Mouse (Mus musculus): ENCODE results near the gene Prkci. TPM values are rescaled to one million over a fixed set of nuclear protein-coding genes. Genes with fewer than 3 reads are reported as not detected.

The Prkci gene
- polyA plus RNA-seq, 1 experiment from 2014 or later = 29.5 TPM

- no peaks in the 10 kb centered on the region for H3K27me3 ChIP-seq (ENCODE audit: insufficient read depth, low read length)
These were observed 105.3 kb downstream of the Prkci start for GRCm38 (mm10) chr3:31100802-31101201.

More at GRCm38 (mm10) chr3:31100802-31101201, 105.3 kb downstream of the Prkci start:
- Histone ChIP-seq H3K4me3 (replicated peaks; ENCODE audit: low read depth, low read length) (no peak overlapping the region), H3K4me1 (replicated peaks; ENCODE audit: insufficient read depth, low read length) (peaks cover 10% of the 10 kb centered on the region; the same call in 1 of the 2 replicates), H3K9me3 (replicated peaks; ENCODE audit: low read length) (no peaks in the 10 kb centered on the region), H3K9ac (ENCODE audit: low read depth, low read length) (no peak overlapping the region), H3K4me2 (ENCODE audit: low read length) (no peak overlapping the region), H3K36me3 (ENCODE audit: insufficient read depth, low read length) (no peaks in the 10 kb centered on the region), H3K27ac (no peak overlapping the region)
- no peak for TF ChIP-seq CTCF (IDR thresholded peaks at IDR 0.05; ENCODE audit: low read depth)
- WGBS = 94% methylated on average over 3 of the region's 3 CpGs
- DNase-seq (ENCODE audit: low spot score) (no peak), ATAC-seq (replicated peaks; ENCODE audit: low FRiP score, low read depth) (no peak)

Small RNAs within 50 kb of the gene (microRNA-seq; reads per million reads assigned to microRNA genes)
- 0.60 reads per million for gene Mir7008

Other genes starting within 250 kb of the Prkci start
- not detected in 2 replicates for gene Samd7, start 249.5 kb upstream of the Prkci start, polyA plus RNA-seq (2015; fragmentation: Nextera tagmentation; extraction: Ambion mirVana)
- gene Sec62, start 202.9 kb upstream of the Prkci start, polyA plus RNA-seq (2015; fragmentation: Nextera tagmentation; extraction: Ambion mirVana) = 178 and 188 TPM in 2 replicates
- gene Gpr160, start 139.8 kb upstream of the Prkci start, polyA plus RNA-seq (2015; fragmentation: Nextera tagmentation; extraction: Ambion mirVana) = 23.8 and 24.2 TPM in 2 replicates
- gene Phc3, start 26.3 kb upstream of the Prkci start, polyA plus RNA-seq (2015; fragmentation: Nextera tagmentation; extraction: Ambion mirVana) = 4.5 and 4.7 TPM in 2 replicates
- 20.7 and 21.2 TPM in 2 replicates for gene Skil, start 99.3 kb downstream of the Prkci start, polyA plus RNA-seq (2015; fragmentation: Nextera tagmentation; extraction: Ambion mirVana)
- gene Cldn11, start 154.2 kb downstream of the Prkci start, polyA plus RNA-seq (2015; fragmentation: Nextera tagmentation; extraction: Ambion mirVana) = 61.6 and 67.6 TPM in 2 replicates